Mouse (Mus musculus) heart, adult 2 months (tissue): ENCODE data around the gene Cux2.

Experiments used
- CTCF ChIP-seq: fragments of 200-600 bp; IDR thresholded peaks from 2 replicates; pipeline ENCODE4 v1.8.1; 2022; ENCODE audit warnings: antibody characterized with exemption, mild to moderate bottlenecking, moderate library complexity
- EP300 ChIP-seq: fragments of 200-500 bp; IDR thresholded peaks from 2 replicates; pipeline ENCODE4 v1.6.1; 2011; ENCODE audit warnings: low read depth, low read length, control low read depth; ENCODE audit not compliant: insufficient read depth
- POLR2A ChIP-seq: fragments of 200-500 bp; IDR thresholded peaks from 2 replicates; pipeline ENCODE4 v1.6.1; 2011; ENCODE audit warnings: mild to moderate bottlenecking, low read depth, low read length, control low read depth; ENCODE audit not compliant: insufficient read depth

DNA sequence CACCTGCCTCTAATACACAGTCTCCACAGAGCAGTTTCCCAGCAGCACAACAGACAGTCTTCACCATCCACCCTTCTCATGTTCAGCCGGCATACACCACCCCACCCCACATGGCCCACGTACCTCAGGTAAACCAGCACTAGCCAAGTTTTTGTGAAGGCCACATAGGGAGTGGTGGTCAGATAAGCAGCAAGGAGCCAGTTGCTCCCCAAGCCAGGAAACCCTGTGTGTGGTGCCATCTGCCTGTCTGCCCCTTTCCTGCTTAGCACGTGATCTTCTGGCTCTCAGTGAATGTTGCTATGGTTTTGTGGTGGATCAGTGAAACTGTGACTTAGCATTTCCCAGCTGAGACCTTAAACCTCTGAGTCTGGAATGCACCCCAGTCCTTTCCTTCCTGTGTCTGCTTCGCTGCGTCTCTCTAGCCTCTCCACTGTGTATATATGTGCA is 238.4 kb downstream of the Cux2 start:
- TF ChIP-seq POLR2A (no peak), CTCF (no peak), EP300 (no peak)
